Mouse (Mus musculus): ENCODE measurements around the gene Gm20388.

GRCm38 (mm10) chr8:120558162-120558561 lies 647.5 kb downstream of the Gm20388 start:
- TF ChIP-seq CTCF (IDR thresholded peaks at IDR 0.05; ENCODE audit: low read depth) (no peak), EP300 (IDR thresholded peaks at IDR 0.05; ENCODE audit: low read depth) (no peak)
